Mouse (Mus musculus) lung, postnatal 0 days (tissue): Measurements from ENCODE around the gene Sorcs1. TPM values are rescaled to one million over a fixed set of nuclear protein-coding genes. Genes with fewer than 3 reads are reported as not detected.

ENCODE experiments used
- ATAC-seq: fragments of 200-750 bp; cut with Nextera tagmentation; 2 replicates; pipeline ENCODE4 v1.8.0; 2017; ENCODE audit warnings: moderate library complexity
- DNase-seq: peaks from one replicate; pipeline ENCODE4 v3.0.0-alpha.2; 2016; ENCODE audit warnings: low spot score
- H3K27ac ChIP-seq: fragments of 300-500 bp; sonication (generic); 2 replicates; pipeline ENCODE4 v1.5.1; 2014; ENCODE audit warnings: antibody characterized with exemption, mild to moderate bottlenecking, low read length, mixed read lengths
- H3K27me3 ChIP-seq: fragments of 300-500 bp; sonication (generic); replicated peaks from 2 replicates; pipeline ENCODE4 v1.6.1; 2014; ENCODE audit warnings: low read length, mixed read lengths; ENCODE audit not compliant: insufficient read depth
- H3K36me3 ChIP-seq: fragments of 300-500 bp; sonication (generic); 2 replicates; pipeline ENCODE4 v1.6.1; 2014; ENCODE audit warnings: low read length, mixed read lengths; ENCODE audit not compliant: insufficient read depth
- H3K4me1 ChIP-seq: fragments of 300-500 bp; sonication (generic); 2 replicates; pipeline ENCODE4 v1.6.1; 2014; ENCODE audit warnings: antibody characterized with exemption, low read depth, low read length, mixed read lengths; ENCODE audit not compliant: insufficient read depth
- H3K4me2 ChIP-seq: fragments of 300-500 bp; sonication (generic); replicated peaks from 2 replicates; pipeline ENCODE4 v1.6.1; 2014; ENCODE audit warnings: low read depth, mild to moderate bottlenecking, low read length, moderate library complexity, mixed read lengths
- H3K4me3 ChIP-seq: fragments of 300-500 bp; sonication (generic); 2 replicates; pipeline ENCODE4 v1.5.1; 2014; ENCODE audit warnings: low read depth, low read length
- H3K9ac ChIP-seq: fragments of 300-500 bp; sonication (generic); replicated peaks from 2 replicates; pipeline ENCODE4 v1.6.1; 2014; ENCODE audit warnings: low read depth, mild to moderate bottlenecking
- H3K9me3 ChIP-seq: fragments of 300-500 bp; sonication (generic); 2 replicates; pipeline ENCODE4 v1.6.1; 2016; ENCODE audit warnings: low read length, mixed read lengths
- CTCF ChIP-seq: IDR thresholded peaks from 2 replicates; pipeline ENCODE4 v1.5.1; 2016; ENCODE audit warnings: antibody characterized with exemption, mild to moderate bottlenecking
- EP300 ChIP-seq: IDR thresholded peaks from 2 replicates; pipeline ENCODE4 v1.6.1; 2016; ENCODE audit warnings: antibody characterized with exemption, mild to moderate bottlenecking, control low read depth
- WGBS: fragments of 180-500 bp; shearing (Covaris S2); extraction: QIAGEN DNeasy Blood & Tissue Kit; methylation state at CpG from one replicate; pipeline ENCODE4 v1.1.7; 2014; 5-methylcytosine and 5-hydroxymethylcytosine counted together
- microRNA-seq: library from miRNA; unstranded; fragments of <30 nt; microRNA quantifications from one replicate; pipeline ENCODE4, GENCODE M21; 2016
- polyA plus RNA-seq: library from polyadenylated mRNA; unstranded; fragments of >200 nt; fragmentation: Nextera tagmentation; extraction: Ambion mirVana; gene quantifications from 2 replicates; pipeline ENCODE4 v1.2.1, GENCODE M21; 2015

Sorcs1 gene
- polyA plus RNA-seq, 1 experiment from 2014 or later = 0.73 TPM

- Histone ChIP-seq H3K36me3 (no peaks in the 10 kb centered on the region), H3K4me3 (no peak overlapping the region), H3K9ac (no peak overlapping the region), H3K4me2 (no peak overlapping the region), H3K4me1 (no peaks in the 10 kb centered on the region), H3K27me3 (no peaks in the 10 kb centered on the region), H3K9me3 (no peaks in the 10 kb centered on the region), H3K27ac (no peak overlapping the region)
- TF ChIP-seq EP300 (no peak), CTCF (peak; percentile 40)
- DNase-seq (peak; percentile 8), ATAC-seq (no peak)
- WGBS = 19% methylated on average over 3 of the region's 3 CpGs
Observed at GRCm38 (mm10) chr19:50145919-50146318, 532.5 kb downstream of the Sorcs1 start.

- H3K4me3 ChIP-seq = no peak overlapping the region
- no peaks in the 10 kb centered on the region for H3K36me3 ChIP-seq
- peak; percentile 19 for DNase-seq
- no peaks in the 10 kb centered on the region for H3K4me1 ChIP-seq
- H3K27ac ChIP-seq = no peak overlapping the region
- H3K9ac ChIP-seq = no peak overlapping the region
- ATAC-seq = no peak
- TF ChIP-seq EP300 (no peak), CTCF (no peak)
- no peak overlapping the region for H3K4me2 ChIP-seq
- WGBS = 39% methylated on average over 8 of the region's 8 CpGs
- no peaks in the 10 kb centered on the region for H3K9me3 ChIP-seq
- no peaks in the 10 kb centered on the region for H3K27me3 ChIP-seq
Observed at GRCm38 (mm10) chr19:50141853-50142252, 536.6 kb downstream of the Sorcs1 start.

GRCm38 (mm10) chr19:50134656-50135055 is 543.8 kb downstream of the Sorcs1 start:
- Histone ChIP-seq H3K9ac (no peak overlapping the region), H3K4me1 (no peaks in the 10 kb centered on the region), H3K4me3 (no peak overlapping the region), H3K27ac (no peak overlapping the region), H3K27me3 (no peaks in the 10 kb centered on the region), H3K9me3 (no peaks in the 10 kb centered on the region), H3K4me2 (no peak overlapping the region), H3K36me3 (no peaks in the 10 kb centered on the region)
- TF ChIP-seq EP300 = no peak
- TF ChIP-seq CTCF = no peak
- WGBS = 54% methylated on average over 1 of the region's 1 CpGs
- no peak for ATAC-seq
- no peak for DNase-seq

GRCm38 (mm10) chr19:50105842-50106585 is 572.4 kb downstream of the Sorcs1 start:
- Histone ChIP-seq H3K36me3 (no peaks in the 10 kb centered on the region), H3K4me2 (no peak overlapping the region), H3K27me3 (no peaks in the 10 kb centered on the region), H3K4me1 (no peaks in the 10 kb centered on the region), H3K9ac (no peak overlapping the region), H3K9me3 (no peaks in the 10 kb centered on the region), H3K27ac (no peak overlapping the region), H3K4me3 (no peak overlapping the region)
- DNase-seq (no peak), ATAC-seq (no peak)
- 62% methylated on average over 4 of the region's 4 CpGs for WGBS
- TF ChIP-seq EP300 (no peak), CTCF (no peak)

Small RNA genes lying within 50 kb of the gene (microRNA-seq; reads per million reads assigned to microRNA genes)
- gene Gm27749 = not detected
